Mouse (Mus musculus): Measurements from ENCODE around the gene Bcl10. TPM values are rescaled to one million over a fixed set of nuclear protein-coding genes. Genes with fewer than 3 reads are reported as not detected.
A peak's percentile ranks its signal among the peaks of the same experiment; 100 is the strongest.

Bcl10 gene
- total and polyA plus RNA-seq, 2 experiments from 2014 or later: 16.1 to 32.7 TPM

- ATAC-seq (ENCODE audit: insufficient read depth, low read depth): no peak
- WGBS: 51% methylated on average over 7 of the region's 7 CpGs
- Histone ChIP-seq H3K4me3 (ENCODE audit: low read depth, low read length) (no peak overlapping the region), H3K4me2 (ENCODE audit: low read depth, low read length) (no peak overlapping the region), H3K9ac (replicated peaks; ENCODE audit: low read depth, low read length) (no peak overlapping the region), H3K4me1 (ENCODE audit: control insufficient read depth, insufficient read depth) (peaks cover 17% of the 10 kb centered on the region), H3K27me3 (ENCODE audit: control insufficient read depth, insufficient read depth, low read length) (no peaks in the 10 kb centered on the region), H3K9me3 (replicated peaks; ENCODE audit: control insufficient read depth, low read length) (no peaks in the 10 kb centered on the region), H3K27ac (ENCODE audit: low read depth) (no peak overlapping the region), H3K36me3 (replicated peaks; ENCODE audit: control insufficient read depth, insufficient read depth, low read length) (peaks cover 40% of the 10 kb centered on the region)
- no peak for DNase-seq (ENCODE audit: low spot score)
- TF ChIP-seq EP300 (IDR thresholded peaks at IDR 0.05; ENCODE audit: low read depth): no peak
- no peak for TF ChIP-seq CTCF (IDR thresholded peaks at IDR 0.05; ENCODE audit: low read depth)
Measured at GRCm38 (mm10) chr3:145944348-145944747, 21.7 kb downstream of the Bcl10 start.

GRCm38 (mm10) chr3:145945904-145946303 lies 23.3 kb downstream of the Bcl10 start:
- H3K4me3 ChIP-seq (ENCODE audit: low read depth, low read length): no peak overlapping the region
- H3K4me2 ChIP-seq (ENCODE audit: low read depth, low read length): no peak overlapping the region
- H3K4me1 ChIP-seq (ENCODE audit: control insufficient read depth, insufficient read depth): peaks cover 8% of the 10 kb centered on the region
- peaks cover 36% of the 10 kb centered on the region for H3K36me3 ChIP-seq (replicated peaks; ENCODE audit: control insufficient read depth, insufficient read depth, low read length)
- ATAC-seq (ENCODE audit: insufficient read depth, low read depth) (no peak), DNase-seq (ENCODE audit: low spot score) (no peak)
- H3K27me3 ChIP-seq (ENCODE audit: control insufficient read depth, insufficient read depth, low read length): no peaks in the 10 kb centered on the region
- TF ChIP-seq CTCF (IDR thresholded peaks at IDR 0.05; ENCODE audit: low read depth) (no peak), EP300 (IDR thresholded peaks at IDR 0.05; ENCODE audit: low read depth) (no peak)
- H3K9me3 ChIP-seq (replicated peaks; ENCODE audit: control insufficient read depth, low read length): no peaks in the 10 kb centered on the region
- 90% methylated on average over 3 of the region's 3 CpGs for WGBS
- H3K9ac ChIP-seq (replicated peaks; ENCODE audit: low read depth, low read length): no peak overlapping the region
- H3K27ac ChIP-seq (ENCODE audit: low read depth): peak overlapping the region; percentile 71

- H3K27ac ChIP-seq (ENCODE audit: low read depth): peak overlapping the region; percentile 71
- H3K4me1 ChIP-seq (ENCODE audit: control insufficient read depth, insufficient read depth): peaks cover 14% of the 10 kb centered on the region
- TF ChIP-seq EP300 (IDR thresholded peaks at IDR 0.05; ENCODE audit: low read depth) (no peak), CTCF (IDR thresholded peaks at IDR 0.05; ENCODE audit: low read depth) (no peak)
- no peaks in the 10 kb centered on the region for H3K9me3 ChIP-seq (replicated peaks; ENCODE audit: control insufficient read depth, low read length)
- no peak overlapping the region for H3K4me3 ChIP-seq (ENCODE audit: low read depth, low read length)
- peak; percentile 55 for DNase-seq (ENCODE audit: low spot score)
- H3K27me3 ChIP-seq (ENCODE audit: control insufficient read depth, insufficient read depth, low read length): no peaks in the 10 kb centered on the region
- 10% methylated on average over 2 of the region's 2 CpGs for WGBS
- H3K9ac ChIP-seq (replicated peaks; ENCODE audit: low read depth, low read length): no peak overlapping the region
- peak; percentile 31; the same call in 1 of the 2 replicates for ATAC-seq (ENCODE audit: insufficient read depth, low read depth)
- H3K36me3 ChIP-seq (replicated peaks; ENCODE audit: control insufficient read depth, insufficient read depth, low read length): peaks cover 28% of the 10 kb centered on the region
- H3K4me2 ChIP-seq (ENCODE audit: low read depth, low read length): no peak overlapping the region
Measured at GRCm38 (mm10) chr3:145946654-145947053, 24.1 kb downstream of the Bcl10 start.

- Histone ChIP-seq H3K4me1 (ENCODE audit: control insufficient read depth, insufficient read depth) (peaks cover 15% of the 10 kb centered on the region), H3K4me2 (ENCODE audit: low read depth, low read length) (no peak overlapping the region), H3K27ac (ENCODE audit: low read depth) (peak overlapping the region; percentile 71), H3K9me3 (replicated peaks; ENCODE audit: control insufficient read depth, low read length) (no peaks in the 10 kb centered on the region), H3K4me3 (ENCODE audit: low read depth, low read length) (no peak overlapping the region), H3K9ac (replicated peaks; ENCODE audit: low read depth, low read length) (0 out of 2 replicates have a peak overlapping the region, but pooled peaks have one; percentile 15), H3K27me3 (ENCODE audit: control insufficient read depth, insufficient read depth, low read length) (no peaks in the 10 kb centered on the region), H3K36me3 (replicated peaks; ENCODE audit: control insufficient read depth, insufficient read depth, low read length) (peaks cover 25% of the 10 kb centered on the region)
- DNase-seq (ENCODE audit: low spot score) (no peak), ATAC-seq (ENCODE audit: insufficient read depth, low read depth) (no peak)
- TF ChIP-seq EP300 (IDR thresholded peaks at IDR 0.05; ENCODE audit: low read depth) (no peak), CTCF (IDR thresholded peaks at IDR 0.05; ENCODE audit: low read depth) (no peak)
- WGBS: 52% methylated on average over 6 of the region's 6 CpGs
Measured at GRCm38 (mm10) chr3:145947539-145948204, 25.1 kb downstream of the Bcl10 start.

GRCm38 (mm10) chr3:145950034-145950814 lies 27.6 kb downstream of the Bcl10 start:
- Histone ChIP-seq H3K9me3 (replicated peaks; ENCODE audit: control insufficient read depth, low read length) (no peaks in the 10 kb centered on the region), H3K27me3 (ENCODE audit: control insufficient read depth, insufficient read depth, low read length) (no peaks in the 10 kb centered on the region), H3K27ac (ENCODE audit: low read depth) (no peak overlapping the region), H3K36me3 (replicated peaks; ENCODE audit: control insufficient read depth, insufficient read depth, low read length) (0 out of 2 replicates have a peak, but pooled peaks cover 1% of the 10 kb centered on the region), H3K4me3 (ENCODE audit: low read depth, low read length) (peak overlapping the region; percentile 18; the same call in 1 of the 2 replicates), H3K4me1 (ENCODE audit: control insufficient read depth, insufficient read depth) (peaks cover 15% of the 10 kb centered on the region), H3K9ac (replicated peaks; ENCODE audit: low read depth, low read length) (no peak overlapping the region; the same call in 1 of the 2 replicates), H3K4me2 (ENCODE audit: low read depth, low read length) (peak overlapping the region; percentile 49)
- TF ChIP-seq EP300 (IDR thresholded peaks at IDR 0.05; ENCODE audit: low read depth): no peak
- TF ChIP-seq CTCF (IDR thresholded peaks at IDR 0.05; ENCODE audit: low read depth): peak; percentile 70
- 9% methylated on average over 15 of the region's 15 CpGs for WGBS
- DNase-seq (ENCODE audit: low spot score) (peak; percentile 89), ATAC-seq (ENCODE audit: insufficient read depth, low read depth) (peak; percentile 77)

Data from heart, postnatal 0 days (tissue).